Mouse (Mus musculus) liver, postnatal 0 days (tissue): ENCODE results near the gene Prima1.

Experiments used
- CTCF ChIP-seq: sonication (generic); IDR thresholded peaks from 2 replicates; pipeline ENCODE4 v1.5.1; 2016; ENCODE audit warnings: antibody characterized with exemption, low read depth
- EP300 ChIP-seq: IDR thresholded peaks from 2 replicates; pipeline ENCODE4 v1.6.1; 2016; ENCODE audit warnings: antibody characterized with exemption, low read depth, mild to moderate bottlenecking

DNA sequence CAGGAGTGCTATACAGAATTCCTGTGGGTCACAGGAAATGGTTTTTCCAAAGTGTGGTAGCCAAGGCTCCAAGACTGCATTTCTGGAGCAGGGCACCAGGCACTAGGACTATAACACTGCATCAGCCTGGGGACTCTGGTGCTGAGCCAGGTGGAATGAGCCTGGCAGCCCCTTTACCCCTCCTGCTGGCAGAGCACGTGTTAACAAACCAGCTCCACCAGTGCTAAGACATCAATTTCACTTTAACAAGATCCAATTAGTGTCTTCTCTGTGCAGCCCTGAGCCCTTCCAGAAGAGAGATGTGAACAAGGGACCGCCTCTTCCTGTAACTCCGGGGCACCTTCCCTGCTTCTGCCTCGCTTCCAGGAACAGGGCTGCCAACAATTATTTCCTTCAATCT is 45.3 kb upstream of the Prima1 start:
- TF ChIP-seq CTCF, result no peak
- TF ChIP-seq EP300, result no peak
